Mouse (Mus musculus) erythroblast, embryonic 14.5 days (primary cell): ENCODE measurements around the gene Grm1. TPM values are rescaled to one million over a fixed set of nuclear protein-coding genes. Genes with fewer than 3 reads are reported as not detected.

ENCODE experiments used
- H3K27me3 ChIP-seq: 2 replicates; pipeline ENCODE4 v1.6.1; 2012; ENCODE audit warnings: inconsistent platforms; ENCODE audit not compliant: control insufficient read depth
- H3K36me3 ChIP-seq: 2 replicates; pipeline ENCODE4 v1.6.1; 2012; ENCODE audit warnings: mild to moderate bottlenecking, inconsistent platforms; ENCODE audit not compliant: control insufficient read depth
- H3K4me1 ChIP-seq: 2 replicates; pipeline ENCODE4 v1.6.1; 2012; ENCODE audit warnings: inconsistent platforms; ENCODE audit not compliant: control insufficient read depth
- H3K4me3 ChIP-seq: replicated peaks from 2 replicates; pipeline ENCODE3; 2012; ENCODE audit warnings: moderate library complexity, mild to moderate bottlenecking, inconsistent platforms
- H3K9me3 ChIP-seq: 2 replicates; pipeline ENCODE4 v1.6.1; 2012; ENCODE audit warnings: low read length, inconsistent platforms, mixed read lengths; ENCODE audit not compliant: control insufficient read depth
- GATA1 ChIP-seq: IDR thresholded peaks from 2 replicates; pipeline ENCODE4 v1.6.1; 2012; ENCODE audit warnings: low read length, inconsistent platforms, mixed read lengths
- TAL1 ChIP-seq: IDR thresholded peaks from 3 replicates; pipeline ENCODE4 v1.6.1; 2012; ENCODE audit warnings: low read length, inconsistent platforms, mixed read lengths
- polyA plus RNA-seq: library from polyadenylated mRNA; stranded (reverse); fragments of >175 nt; gene quantifications from 2 replicates; pipeline ENCODE4 v1.2.3, GENCODE M21; 2012

Gene Grm1
- polyA plus RNA-seq, 1 experiment = 0.01 TPM

DNA sequence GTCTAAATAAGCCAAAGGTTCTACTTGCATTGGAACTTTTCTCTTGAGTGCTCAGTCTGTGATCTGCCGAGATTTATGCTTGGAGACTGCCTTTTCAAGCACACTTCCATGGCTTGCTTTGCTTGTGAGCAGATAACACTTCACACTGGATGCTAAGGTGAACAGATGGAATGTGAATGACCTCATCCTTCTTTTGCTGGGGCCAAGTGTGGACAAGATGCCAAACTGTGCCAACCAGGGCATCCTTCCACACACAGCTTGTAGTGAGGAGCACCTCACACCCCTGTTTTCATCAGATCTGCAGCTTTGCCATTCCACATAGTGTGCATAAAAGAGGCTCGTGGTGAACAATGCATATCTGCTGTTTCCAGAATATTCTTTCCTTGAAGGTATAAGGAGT lies 371.3 kb downstream of the Grm1 start:
- TF ChIP-seq GATA1 = no peak
- TF ChIP-seq TAL1 = no peak
- Histone ChIP-seq H3K27me3 (no peaks in the 10 kb centered on the region), H3K4me1 (no peaks in the 10 kb centered on the region), H3K36me3 (no peaks in the 10 kb centered on the region), H3K9me3 (no peaks in the 10 kb centered on the region), H3K4me3 (no peak overlapping the region)

DNA sequence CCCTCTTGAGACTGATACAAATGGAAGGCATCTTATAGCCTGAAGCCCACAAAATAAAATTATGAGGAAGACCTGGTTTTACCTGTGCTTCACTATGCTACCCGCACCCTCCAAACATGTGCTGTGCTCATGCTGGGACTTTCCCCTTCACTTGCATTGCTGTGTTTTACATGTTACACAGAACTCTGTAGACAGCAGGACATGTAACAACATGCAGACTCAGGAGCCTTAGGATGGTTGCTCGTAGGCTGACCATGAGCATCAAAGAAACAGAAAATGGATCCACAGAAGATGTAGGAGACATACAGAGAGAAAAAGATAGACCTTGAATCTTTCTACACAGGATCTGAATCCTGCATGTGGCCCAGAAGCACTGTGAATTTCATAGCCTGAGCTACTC lies 371.8 kb downstream of the Grm1 start:
- TF ChIP-seq TAL1 (no peak), GATA1 (no peak)
- Histone ChIP-seq H3K27me3 (no peaks in the 10 kb centered on the region), H3K4me3 (no peak overlapping the region), H3K4me1 (no peaks in the 10 kb centered on the region), H3K36me3 (no peaks in the 10 kb centered on the region), H3K9me3 (no peaks in the 10 kb centered on the region)

DNA sequence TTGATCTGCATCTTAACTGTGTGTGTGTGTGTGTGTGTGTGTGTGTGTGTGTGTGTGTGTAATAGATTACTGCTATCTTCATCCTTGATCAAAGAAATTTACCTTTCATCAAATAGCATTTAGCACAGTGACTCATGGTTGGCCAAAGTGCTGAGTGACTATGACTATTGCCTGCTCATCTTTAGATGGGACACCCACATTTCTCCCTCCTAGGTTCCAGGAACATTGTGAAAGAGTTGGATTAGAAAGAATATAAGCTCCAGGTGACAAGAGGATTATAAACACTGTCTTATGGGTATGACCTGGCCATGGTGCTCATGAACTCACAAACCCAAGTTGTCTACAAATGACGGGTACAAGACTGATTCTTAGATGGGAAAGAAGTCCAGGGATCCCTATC lies 374.1 kb downstream of the Grm1 start:
- Histone ChIP-seq H3K4me3 (no peak overlapping the region), H3K4me1 (no peaks in the 10 kb centered on the region), H3K27me3 (no peaks in the 10 kb centered on the region), H3K36me3 (no peaks in the 10 kb centered on the region), H3K9me3 (no peaks in the 10 kb centered on the region)
- TF ChIP-seq GATA1 = no peak
- no peak for TF ChIP-seq TAL1

DNA sequence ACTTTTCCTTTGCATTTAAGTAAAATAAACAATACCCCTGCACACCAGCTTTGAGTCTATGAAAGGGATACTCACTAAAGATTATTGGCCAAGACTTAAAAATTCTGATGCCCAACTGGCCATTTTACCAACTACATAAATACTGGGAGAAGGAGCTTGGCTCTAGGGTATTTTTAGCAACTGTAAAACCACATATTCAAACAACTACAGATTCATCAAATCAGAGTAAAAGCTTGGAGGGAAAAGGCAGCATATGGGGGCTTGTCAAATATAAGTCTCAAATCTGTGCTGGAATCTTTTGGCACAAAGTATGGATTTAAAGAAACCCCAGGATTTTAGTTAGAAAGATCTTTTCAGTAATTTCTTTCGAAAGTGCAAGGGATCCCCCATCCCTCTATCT lies 380.8 kb downstream of the Grm1 start:
- H3K4me3 ChIP-seq = no peak overlapping the region
- H3K27me3 ChIP-seq = no peaks in the 10 kb centered on the region
- no peaks in the 10 kb centered on the region for H3K4me1 ChIP-seq
- H3K9me3 ChIP-seq = peaks cover 2% of the 10 kb centered on the region; the same call in 1 of the 2 replicates
- TF ChIP-seq TAL1 (no peak), GATA1 (no peak)
- H3K36me3 ChIP-seq = no peaks in the 10 kb centered on the region

DNA sequence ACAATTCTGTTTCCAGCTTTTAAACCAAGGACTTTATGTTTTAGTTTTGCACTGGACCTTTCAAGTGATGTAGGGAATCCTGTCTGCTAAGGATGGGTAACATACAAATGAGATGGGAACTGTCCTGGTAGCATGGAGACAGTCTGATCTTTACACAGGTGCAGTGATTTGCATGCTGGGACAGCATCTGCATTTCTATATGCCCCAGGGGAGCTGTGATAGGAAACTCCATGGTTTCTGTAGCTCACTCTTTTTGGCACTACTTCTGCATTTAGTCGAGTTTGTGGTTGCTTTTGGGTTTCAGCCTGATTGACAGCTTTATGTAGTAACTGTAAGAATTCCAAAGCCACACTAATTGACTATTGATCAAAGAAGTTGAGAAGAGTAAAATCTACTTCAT lies 381.3 kb downstream of the Grm1 start:
- H3K27me3 ChIP-seq = no peaks in the 10 kb centered on the region
- no peaks in the 10 kb centered on the region for H3K4me1 ChIP-seq
- no peak for TF ChIP-seq GATA1
- TF ChIP-seq TAL1 = no peak
- H3K36me3 ChIP-seq = no peaks in the 10 kb centered on the region
- H3K9me3 ChIP-seq = peaks cover 2% of the 10 kb centered on the region; the same call in 1 of the 2 replicates
- no peak overlapping the region for H3K4me3 ChIP-seq

DNA sequence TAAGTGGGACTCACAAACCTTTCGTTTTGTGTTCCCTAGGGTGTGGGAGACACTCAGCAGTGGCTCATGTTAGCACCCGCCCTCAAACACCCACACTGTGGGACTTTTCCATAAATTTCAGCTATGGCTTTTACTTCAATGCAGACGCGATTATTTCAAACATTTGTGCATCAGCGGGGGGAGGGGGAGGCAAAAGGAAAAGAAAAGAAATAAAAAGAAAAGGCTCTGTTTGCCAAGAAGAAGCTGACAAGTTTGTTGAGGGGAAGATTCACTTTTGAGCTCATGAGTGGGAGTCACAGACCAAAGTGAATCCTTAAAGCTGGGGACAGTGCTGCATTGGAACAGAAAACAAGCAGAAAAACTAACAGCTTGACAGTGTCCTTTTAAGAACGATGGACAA lies 384.7 kb downstream of the Grm1 start:
- H3K27me3 ChIP-seq = no peaks in the 10 kb centered on the region
- no peak overlapping the region for H3K4me3 ChIP-seq
- no peaks in the 10 kb centered on the region for H3K4me1 ChIP-seq
- no peaks in the 10 kb centered on the region for H3K36me3 ChIP-seq
- H3K9me3 ChIP-seq = peaks cover 2% of the 10 kb centered on the region; the same call in 1 of the 2 replicates
- TF ChIP-seq GATA1 (no peak), TAL1 (no peak)

DNA sequence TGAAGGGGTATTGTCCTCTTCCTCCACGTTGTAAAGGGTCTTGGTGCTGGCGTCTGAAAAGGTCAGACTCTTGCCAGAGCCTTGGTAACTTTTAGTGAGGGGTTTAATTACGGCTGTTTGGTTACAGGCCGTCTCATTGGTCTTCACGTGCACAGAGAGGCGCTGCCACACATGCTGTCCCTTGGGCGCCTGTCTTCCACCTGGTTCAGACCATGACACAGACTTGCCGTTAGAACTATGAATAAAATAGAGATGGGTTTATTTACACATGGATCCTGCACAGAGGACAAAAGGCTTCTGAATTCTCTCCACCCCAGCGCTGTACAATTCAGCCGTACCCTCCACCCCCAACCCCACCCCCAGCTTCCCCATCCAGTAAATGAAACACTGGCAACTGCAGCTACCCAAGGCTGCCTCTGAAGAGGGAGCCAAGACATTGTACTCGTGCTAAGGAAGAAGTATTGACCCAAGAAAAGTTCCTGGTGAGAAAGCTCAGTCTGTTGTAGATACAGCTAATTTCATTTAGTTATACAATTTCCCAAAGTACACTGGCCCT lies 392.4 kb downstream of the Grm1 start:
- H3K4me1 ChIP-seq = no peaks in the 10 kb centered on the region
- no peaks in the 10 kb centered on the region for H3K36me3 ChIP-seq
- peaks cover 4% of the 10 kb centered on the region; the same call in 1 of the 2 replicates for H3K9me3 ChIP-seq
- TF ChIP-seq GATA1 = no peak
- no peak for TF ChIP-seq TAL1
- peaks cover 9% of the 10 kb centered on the region for H3K27me3 ChIP-seq
- no peak overlapping the region for H3K4me3 ChIP-seq

DNA sequence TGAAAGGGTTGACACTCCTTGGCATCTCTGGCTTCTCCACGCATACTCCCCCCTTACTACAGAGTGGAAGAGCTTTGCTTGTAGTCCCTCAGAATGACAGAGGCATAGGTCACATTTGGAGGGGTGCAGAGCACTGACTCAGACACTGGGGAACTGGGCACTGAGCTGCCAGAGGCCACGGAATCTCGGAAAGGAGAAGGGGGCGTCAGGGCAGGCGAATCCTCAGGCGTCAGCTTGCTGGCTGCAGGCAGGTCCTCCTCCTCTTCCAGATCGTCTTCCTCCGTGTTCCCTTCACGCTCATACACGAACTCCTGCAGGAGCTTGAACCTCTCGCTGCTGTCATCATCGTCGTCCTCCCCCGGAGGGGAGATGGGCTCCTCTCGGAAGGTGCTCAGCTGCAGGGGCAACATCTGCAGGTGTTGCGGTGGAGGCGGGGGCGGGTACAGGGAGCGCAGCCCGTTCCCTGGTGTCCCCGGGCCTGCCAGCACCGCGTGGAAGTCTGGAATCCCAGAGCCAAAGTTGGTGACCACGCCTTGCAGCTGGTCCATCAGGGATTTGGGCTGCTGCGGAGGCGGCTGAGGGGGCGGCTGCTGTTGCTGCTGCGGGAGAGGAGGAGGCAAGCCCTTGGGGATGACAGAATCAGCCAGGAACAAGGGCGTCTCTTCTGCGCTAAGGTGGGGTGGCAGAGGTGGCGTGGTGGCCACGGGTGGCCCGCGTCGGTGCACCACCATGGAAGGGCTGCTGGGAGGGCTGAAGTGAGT lies 393.1 kb downstream of the Grm1 start:
- H3K9me3 ChIP-seq = peaks cover 4% of the 10 kb centered on the region; the same call in 1 of the 2 replicates
- H3K27me3 ChIP-seq = peaks cover 9% of the 10 kb centered on the region
- H3K4me1 ChIP-seq = no peaks in the 10 kb centered on the region
- TF ChIP-seq GATA1 (no peak), TAL1 (no peak)
- H3K36me3 ChIP-seq = no peaks in the 10 kb centered on the region
- H3K4me3 ChIP-seq = no peak overlapping the region

DNA sequence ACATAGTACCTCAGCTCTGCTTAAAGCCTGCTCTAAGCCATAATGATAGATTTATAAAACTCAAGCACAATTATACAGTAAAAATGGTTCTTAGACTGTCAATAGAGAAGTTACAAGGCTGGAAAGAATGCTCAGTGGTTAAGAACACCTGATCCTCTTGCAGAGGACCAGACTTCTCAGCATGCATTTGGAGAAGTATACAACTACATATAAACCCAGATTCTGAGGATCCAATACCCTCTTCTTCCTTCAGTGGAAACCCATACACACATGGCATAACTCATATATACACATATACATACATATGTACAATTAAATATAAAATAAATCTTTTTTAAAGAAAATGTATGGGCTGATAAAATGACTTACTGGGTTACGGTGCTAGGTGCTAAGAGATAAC lies 401.1 kb downstream of the Grm1 start, which contains the start of gene Gm10944:
Gene Gm10944, plus strand, starts transcription at position 301 of the 400 bp plus-strand sequence.
- Histone ChIP-seq H3K4me3 (no peak within 1 kb of the TSS), H3K27me3 (no peaks in the 10 kb centered on the region), H3K9me3 (no peaks in the 10 kb centered on the region), H3K4me1 (no peaks in the 10 kb centered on the region), H3K36me3 (no peaks in the 10 kb centered on the region)
- TF ChIP-seq TAL1 = no peak
